Mouse (Mus musculus): Measurements from ENCODE around the gene Actr1b.
A peak's percentile ranks its signal among the peaks of the same experiment; 100 is the strongest.

Actr1b gene

DNA sequence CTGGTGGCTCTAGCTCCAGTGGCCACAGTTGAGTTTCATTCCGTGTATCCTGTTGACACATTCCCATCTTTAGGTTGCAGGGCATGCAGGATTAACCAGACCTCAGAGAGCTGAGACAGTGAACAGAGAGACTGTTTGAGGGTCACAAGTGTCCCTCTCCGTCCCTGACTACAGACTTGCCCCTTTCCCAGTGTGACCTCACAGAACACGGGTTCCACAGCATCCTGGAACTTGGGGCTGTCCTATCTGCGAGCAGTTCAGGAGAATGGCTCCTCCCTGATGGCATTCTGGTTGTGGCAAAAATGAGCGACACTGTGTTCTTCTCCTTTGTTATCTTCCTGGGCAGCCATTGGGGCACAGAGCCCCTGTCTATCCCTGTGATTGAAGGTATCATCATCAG lies at the start of gene Actr1b:
TSS of gene Actr1b (minus strand) at position 112 of the 400 bp plus-strand sequence.
- DNase-seq (ENCODE audit: low spot score) = no peak

DNA sequence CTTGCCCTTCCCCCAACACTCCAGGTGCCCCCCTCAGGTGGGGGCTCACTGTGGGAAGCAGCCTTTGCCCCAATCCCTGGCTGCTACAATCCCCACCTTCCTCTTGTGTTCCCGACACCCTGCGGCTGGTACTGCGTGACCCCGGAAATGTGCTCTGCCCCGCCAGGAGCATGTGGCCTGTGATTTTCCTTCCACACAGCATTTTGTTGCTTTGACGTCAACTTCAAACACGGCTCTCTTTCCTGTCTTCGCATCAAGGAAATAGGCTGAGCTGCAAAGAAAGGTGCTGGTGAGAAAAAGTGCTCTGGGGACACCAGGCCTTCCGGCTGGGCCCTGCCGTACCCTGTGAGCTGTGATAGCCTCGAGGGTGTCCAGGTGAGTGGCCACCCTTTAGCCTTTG lies 47.3 kb upstream of the Actr1b start, which contains the start of gene Zap70:
TSS of gene Zap70 (plus strand) at position 231 of the 400 bp plus-strand sequence.
- DNase-seq (ENCODE audit: low spot score) = no peak

DNA sequence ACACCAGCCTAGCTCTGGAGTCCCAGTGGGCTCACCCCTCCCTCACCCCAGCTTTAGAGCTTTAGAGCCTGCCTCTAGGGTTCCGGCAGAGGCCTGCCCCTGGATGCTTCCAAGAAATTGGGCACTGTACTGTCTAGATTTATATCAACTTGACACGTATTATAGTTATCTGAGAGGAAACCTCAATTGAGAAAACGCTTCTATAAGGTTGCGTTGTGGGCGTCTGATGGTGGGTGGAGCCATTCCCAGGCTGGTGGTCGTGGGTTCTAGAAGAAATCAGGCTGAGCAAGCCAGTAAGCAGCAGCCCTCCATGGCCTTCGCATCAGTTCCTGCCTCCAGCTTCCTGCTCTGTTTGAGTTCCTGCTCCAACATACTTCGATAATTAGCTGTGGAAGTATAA lies 46.8 kb upstream of the Actr1b start:
- no peak for DNase-seq (ENCODE audit: low spot score)

DNA sequence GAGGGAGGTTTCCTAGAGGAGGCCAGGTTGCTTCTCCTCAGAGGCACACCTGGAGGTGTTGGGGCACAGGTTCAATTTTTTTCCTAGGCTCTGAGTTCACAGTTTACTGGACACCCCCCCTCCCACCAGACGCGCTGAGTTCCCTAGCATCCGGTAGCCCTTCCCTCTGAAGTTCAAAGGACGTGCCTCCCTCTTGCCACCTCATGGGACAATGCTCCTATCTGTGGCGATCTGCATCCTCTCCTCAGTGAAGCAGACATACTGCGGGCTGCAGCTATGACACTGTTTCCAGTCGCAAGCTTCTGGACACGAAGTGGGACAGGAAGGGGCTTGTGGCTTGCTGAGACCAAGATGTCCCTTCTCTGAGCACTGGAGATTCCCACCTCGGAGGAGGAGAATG lies 46.2 kb upstream of the Actr1b start:
- no peak for DNase-seq (ENCODE audit: low spot score)

DNA sequence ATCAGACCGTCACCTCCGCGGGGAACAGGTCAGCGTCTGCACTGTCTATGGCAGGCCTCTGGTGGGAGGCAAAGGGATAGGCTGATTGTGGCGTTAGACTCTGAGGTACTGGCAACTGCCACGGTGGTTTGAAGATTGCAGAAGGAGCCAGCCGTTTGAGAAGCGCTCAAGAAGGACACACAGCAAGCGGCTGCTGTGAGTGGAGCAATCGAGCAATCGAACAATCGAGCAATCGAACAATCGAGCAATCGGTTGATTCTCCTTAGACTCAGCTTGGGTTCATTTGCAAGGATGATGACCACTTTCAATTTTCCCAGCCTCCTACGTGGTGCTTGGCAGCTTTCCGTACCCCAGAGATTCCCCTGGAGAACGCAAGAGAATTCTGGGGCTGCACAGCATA lies 44.9 kb upstream of the Actr1b start:
- no peak for DNase-seq (ENCODE audit: low spot score)

DNA sequence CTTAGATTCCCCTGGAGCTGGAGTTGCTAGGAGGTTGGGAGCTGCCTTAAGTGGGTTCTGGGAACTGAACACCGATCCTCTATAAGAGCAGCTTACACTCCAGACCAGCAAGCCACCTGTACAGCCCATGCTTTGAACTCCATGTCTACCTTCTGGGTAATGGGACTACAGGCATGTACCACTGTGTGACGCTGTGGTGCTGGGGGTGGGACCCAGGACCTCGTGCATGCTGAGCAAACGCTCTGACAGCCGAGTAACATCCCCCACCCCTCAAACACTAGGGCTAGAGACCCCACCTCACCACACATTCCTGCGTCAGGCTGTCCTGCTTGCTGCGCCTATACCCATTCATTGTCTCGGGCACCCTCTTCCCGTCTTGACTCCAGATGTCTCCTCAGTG lies 44.3 kb upstream of the Actr1b start:
- no peak for DNase-seq (ENCODE audit: low spot score)

DNA sequence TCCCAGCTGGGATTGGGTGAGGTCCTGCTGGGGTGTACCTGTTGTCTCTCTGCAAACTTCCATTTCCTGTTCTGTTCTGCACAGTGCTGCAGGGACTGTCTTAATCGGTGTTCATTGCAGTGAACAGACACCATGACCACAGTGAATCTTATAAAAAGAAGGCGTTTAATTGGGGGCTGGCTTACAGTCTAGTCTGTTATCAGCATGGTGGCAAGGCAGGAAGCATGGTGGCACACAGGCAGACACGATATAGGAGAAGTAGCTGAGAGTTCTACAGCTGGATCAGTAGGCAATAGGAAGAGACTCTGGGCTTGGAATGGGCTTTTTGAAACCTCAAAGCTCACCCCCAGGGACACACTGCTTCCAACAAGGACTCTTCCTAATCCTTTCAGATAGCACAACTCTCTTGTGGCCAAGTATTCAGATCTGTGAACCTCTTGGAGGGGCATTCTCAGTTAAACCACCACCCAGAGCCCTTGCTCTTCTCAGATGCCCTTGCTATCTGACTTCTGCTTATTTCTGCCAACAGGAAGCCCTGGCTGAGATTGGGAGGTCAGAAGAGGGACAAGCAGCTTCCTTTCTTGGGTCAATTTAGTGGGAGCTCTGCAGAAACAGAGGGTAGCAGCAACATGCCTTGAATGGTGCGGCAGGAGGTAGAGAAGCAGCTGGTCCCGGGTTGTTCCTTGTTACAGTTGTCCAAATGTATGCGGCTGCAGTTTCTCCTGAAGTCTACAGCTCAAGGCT lies 39.9 kb upstream of the Actr1b start:
- no peak for DNase-seq (ENCODE audit: low spot score)

DNA sequence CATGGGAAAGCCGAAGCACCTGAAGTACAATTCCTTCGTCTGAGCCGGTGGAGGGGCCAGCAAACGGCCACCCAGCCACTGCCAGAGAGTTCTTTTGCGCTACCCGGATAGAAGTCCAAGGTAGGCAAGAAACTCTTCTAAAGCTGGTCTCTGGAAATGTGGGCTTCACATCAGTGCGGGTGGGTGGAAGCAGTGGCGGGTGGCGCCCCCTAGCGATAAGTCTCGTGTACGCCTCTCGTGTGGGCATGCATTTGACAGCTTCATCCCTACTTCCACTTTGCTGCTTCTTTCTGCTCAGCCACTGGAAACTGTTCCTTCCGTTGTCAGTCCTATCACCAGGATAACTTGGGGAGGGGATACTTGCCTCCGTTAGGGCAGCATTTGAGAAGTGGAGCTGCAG lies 32.2 kb upstream of the Actr1b start:
- no peak for DNase-seq (ENCODE audit: low spot score)

DNA sequence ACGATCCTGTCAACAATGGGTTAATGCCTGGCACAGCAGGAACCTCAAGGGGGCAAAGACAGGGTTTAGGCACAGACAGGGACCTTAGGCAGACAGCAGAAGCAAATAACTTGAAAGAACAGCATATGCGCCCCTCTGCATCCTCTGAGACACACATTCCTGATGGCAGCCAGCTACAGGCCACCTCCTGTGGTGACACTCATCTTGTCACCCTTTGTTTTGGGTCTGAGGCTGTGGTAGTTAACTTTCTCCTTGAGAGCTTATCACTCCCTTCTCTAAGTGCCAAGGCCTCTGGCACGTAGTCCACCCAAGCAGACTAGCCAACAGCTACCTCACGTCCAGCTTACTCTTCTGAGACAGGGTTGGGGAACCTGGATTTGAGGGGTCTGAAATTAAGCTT lies 31.4 kb upstream of the Actr1b start:
- DNase-seq (ENCODE audit: low spot score) = no peak

DNA sequence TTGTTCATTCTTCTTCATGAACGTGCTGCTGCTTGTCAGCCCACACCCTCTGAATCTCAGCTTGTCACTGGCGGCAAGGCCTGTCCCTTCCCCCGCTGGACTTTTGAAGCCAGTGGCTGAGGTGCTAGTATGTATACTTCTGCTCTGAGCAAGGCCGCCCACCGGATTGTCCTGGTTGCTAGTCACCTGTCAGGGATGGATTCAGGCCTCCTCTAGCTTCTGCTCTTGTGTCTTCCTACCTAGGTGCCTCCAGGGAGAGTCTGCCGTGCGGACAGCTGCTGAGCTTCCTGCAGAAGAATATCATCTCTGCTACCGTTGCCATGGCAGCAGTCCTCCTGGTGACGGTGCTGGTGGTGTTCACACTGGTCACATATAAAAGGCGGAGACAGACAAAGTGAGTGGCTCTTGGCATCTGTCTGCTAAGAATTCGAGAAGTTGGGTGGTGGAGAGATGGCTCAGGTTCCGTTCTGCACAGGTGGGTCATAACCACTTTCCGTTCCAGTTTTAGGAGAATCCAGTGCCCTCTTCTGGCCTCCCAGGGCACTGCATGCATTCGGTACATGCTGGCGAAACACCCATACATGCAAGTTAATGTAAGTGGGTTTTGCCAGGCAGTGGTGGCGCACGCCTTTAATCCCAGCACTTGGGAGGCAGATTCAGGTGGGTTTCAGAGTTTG lies 30.2 kb upstream of the Actr1b start:
- DNase-seq (ENCODE audit: low spot score) = peak; percentile 35

DNA sequence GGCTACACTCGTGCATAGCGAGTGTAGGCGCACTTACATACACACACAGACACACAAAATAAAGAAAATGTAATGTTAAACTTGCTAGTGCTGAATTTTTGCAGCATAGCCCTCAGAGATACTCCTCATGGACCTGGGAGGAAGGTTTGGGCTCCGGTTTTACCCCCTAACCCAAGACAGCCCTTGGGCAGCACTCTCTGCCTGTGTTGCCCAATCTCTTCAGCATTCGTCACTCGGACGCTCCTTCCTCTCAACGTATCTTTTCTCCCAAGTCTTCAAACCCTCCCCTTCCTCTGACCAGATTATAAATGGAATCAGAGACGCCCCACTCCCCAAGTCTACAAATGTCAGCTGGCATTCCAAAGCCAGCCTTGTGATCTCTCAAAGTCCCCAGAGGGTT lies 28.8 kb upstream of the Actr1b start:
- no peak for DNase-seq (ENCODE audit: low spot score)

DNA sequence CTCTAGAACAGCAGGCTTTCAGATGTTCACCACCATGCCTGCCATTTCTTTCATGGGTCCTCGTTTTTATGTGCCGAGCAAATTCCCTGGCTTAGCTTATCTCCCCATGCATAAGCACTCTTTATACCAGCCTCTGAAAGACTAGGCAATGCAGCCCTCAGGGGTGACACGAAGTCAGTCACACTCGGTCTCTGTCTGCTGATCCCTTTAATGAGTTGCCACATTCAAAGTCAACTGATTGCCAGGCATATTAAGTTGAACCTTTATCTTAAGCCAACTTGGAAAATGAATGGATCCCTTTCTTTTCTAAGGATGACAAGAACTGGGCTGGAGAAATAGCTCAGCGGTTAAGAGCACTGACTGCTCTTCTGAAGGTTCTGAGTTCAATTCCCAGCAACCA lies 25.0 kb upstream of the Actr1b start:
- no peak for DNase-seq (ENCODE audit: low spot score)

DNA sequence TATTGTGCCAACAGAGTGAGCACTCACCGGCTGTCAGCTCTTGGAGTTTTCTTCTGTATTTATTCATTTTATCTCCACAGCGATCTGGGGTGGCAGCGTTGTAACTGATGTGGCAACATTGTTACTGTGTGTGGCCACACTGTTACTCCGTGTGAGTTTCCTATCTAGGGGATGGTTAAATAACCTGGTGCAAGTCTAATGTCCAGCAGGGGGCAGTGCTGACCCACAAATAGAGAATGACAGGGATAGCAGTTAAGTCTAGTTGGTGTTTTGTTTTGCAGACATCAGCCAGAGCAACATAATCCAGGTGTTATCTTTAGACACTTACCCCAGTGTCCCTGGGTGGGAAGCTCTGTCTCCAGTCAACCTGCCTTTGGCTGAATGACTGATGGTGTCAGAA lies 23.1 kb upstream of the Actr1b start:
- DNase-seq (ENCODE audit: low spot score) = peak; percentile 36

DNA sequence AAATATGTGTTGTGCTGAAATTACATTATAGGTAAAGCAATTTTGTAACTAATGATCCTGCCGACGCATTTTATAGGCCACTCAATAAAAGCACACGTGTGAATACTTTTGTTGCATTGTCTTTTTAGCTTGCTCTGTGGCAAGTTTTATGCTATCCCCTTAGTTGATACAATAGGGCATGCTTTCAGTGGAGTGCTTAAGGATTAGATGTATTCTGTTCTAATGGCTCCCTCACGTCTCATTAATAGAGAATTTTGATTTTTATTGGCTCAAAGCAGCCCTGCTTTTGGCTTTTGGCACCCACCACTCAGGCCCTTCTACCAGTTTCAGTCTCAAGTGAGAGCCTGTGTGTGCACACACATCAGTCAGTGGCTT lies 9.8 kb upstream of the Actr1b start:
- no peak for DNase-seq (ENCODE audit: low spot score)

DNA sequence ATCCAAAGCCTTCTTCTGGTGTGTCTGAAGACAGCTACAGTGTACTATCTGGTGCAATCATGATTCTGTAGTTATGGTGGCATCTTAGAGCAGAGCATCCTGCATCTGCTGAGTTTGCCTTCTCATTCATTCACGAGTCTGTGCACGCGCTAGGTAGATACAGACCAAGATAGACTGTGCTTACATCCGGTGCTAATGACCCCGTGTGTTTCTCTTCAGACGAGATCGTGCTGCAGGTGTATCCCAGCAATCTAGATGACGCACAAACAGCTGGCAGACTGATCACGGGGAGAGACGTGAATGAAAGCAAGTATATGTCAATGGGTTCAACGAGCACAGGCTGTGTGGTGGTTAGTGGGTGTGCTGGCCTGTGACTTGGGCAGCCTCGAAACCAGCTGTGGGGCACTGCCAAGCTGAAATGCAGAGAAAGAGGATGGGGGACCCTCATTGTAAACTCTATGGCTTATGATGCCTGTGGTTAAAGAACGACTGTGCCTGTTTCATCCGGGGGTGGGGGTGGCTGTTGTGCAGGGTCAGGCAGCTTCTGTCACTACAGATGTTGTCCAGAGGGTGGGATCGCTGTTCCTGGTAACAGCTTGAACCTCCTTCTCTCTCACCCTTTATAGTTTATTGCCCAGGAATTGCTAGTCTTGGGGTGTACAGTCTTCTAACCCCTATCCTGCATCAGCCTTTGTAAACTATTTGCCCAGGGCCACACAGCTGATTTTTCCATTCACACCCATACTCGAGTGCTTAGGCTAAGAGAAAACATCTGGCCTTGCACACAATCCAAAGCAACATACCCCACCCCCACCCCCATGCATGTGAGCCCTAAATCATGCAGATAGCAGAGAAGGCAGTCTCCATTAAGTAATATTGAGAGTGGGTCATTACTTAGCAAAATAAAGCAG lies 9.2 kb upstream of the Actr1b start:
- DNase-seq (ENCODE audit: low spot score) = no peak

DNA sequence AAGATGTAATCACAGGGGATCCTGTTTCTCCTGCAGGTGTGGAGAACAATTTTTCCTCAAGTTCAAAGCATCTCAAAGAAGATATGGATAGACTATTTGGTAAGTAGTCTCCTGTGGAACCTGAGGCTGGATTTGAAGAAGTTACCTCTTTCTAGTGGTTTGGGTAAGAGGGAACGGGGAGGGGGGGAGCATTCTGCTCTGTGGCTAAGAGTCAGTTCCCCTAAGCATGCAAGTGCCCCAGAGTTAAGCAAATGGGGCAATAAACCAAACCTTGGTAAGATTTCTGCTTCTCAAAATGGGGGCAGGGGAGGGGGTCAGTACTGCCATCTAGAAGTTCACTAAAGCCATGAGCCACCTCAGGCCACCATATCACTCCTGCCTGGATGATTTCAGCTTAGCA lies 4.6 kb upstream of the Actr1b start:
- DNase-seq (ENCODE audit: low spot score) = no peak

DNA sequence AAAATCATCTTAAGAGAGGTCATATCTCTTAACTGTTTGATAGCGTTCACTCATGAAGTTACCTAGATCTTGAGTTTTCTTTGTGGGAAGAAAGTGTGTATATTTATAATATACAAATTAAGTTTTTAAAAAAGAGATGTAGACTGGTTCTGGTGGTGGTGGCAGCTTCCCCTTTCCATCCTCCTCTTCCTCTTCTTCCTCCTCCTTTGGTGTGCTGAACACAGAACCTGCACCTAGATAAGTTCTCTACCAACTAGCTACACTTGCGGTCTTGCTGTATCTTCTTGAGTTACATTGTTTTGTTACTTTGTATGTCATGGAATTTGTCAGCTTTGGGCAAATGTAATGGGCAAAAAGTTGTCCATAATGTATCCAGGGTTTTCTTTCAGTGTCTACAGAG lies 3.1 kb downstream of the Actr1b start:
- DNase-seq (ENCODE audit: low spot score) = no peak

DNA sequence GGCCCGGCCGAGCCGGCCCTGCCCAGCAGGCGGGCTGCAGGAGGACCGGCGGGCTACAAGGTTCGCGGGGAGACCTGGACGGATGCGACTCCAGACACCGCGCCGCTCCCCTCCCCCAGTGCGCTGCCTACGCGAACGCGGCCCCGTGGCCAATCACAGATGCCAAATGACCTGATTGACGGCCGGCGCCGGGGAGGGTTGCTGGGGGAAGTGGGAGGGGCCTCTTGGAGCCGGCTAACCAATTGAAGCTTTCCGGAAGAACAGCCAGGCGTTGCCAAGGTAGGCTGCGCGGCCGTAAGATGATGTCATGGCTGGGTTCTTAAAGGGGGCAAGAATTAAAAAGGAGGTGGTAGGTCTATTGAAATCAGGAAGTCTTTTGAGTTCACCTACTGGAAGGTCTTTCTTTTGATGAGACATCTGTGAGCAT lies 4.4 kb downstream of the Actr1b start, which contains the start of gene 4933424G06Rik:
TSS of gene 4933424G06Rik (plus strand) at position 296 of the 427 bp plus-strand sequence.
- peak; percentile 93 for DNase-seq (ENCODE audit: low spot score)

DNA sequence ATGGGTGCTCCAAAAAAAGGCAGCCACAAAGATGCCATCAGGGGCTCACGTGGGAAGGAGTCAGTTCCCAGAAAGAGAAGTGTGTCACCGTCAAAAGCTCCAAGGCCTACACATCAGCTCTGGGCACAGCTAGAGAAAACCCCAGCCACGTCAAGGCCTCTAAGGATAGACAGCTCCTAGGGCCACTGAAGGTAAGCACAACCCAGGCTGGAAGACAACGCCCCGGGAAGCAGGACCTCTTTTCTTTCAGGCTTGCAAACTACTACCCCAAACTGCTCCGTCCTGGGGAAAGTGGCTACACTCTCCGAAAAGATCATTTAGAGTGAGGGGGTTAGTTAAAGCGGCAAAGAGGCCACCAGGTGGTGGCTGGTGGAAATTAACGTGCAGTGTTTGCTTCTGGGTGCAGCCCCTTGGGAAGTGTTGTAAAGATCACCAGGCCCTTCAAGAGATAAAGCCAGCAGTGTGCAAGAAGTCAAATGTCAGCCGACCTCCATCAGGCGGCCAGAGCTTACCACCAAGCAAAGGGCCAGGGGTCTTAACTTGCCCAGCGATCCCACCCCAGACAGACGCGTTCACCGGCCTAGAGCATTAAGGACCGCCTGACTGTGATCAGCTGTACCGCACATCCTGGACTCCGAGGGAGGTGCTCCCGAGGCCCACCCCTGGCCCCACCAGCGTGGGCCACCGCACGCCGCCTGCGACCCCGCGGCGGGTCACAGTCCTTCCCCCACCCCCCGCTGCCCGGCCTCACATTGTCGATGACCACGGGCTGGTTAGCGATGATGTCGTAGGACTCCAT lies 5.0 kb downstream of the Actr1b start:
- no peak for DNase-seq (ENCODE audit: low spot score)

DNA sequence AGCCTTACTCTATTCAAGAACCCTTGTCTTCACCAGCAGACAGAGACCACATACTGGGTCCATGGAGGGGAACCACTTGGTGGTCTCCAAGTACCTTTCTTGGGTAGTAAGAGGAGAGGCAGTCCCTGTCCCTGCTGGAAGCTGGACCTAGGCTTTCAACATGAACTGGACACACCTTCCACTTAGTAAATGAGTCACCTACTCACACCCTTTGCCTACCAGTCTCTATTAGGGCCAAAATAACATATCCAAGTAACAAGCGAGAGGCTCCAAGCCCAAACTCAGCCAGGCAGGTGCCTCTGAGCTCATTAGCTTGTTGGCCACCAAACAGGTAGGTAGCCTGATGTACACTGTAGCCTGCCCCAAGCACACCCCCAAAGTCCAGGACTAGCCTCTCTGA lies 5.6 kb downstream of the Actr1b start:
- DNase-seq (ENCODE audit: low spot score) = no peak

DNA sequence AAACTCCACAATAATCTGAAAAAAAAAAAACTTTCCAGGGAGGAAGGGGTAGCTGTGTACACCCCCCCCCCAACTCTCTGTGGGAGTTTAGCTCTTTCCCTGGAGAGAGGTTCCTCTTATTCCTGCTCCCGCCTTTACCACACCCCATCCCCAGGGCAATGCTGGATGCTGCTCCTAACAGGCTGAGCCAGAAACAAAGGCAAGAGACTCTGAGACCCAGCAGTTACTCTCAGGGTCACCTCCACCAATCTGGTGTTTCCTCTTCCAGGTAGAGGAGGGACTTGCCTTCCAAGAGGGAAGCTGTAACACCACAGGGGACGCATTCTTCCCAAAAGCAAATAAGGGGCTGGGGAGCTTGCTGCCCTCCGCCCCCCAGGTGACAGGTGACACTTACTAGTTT lies 6.4 kb downstream of the Actr1b start:
- no peak for DNase-seq (ENCODE audit: low spot score)

DNA sequence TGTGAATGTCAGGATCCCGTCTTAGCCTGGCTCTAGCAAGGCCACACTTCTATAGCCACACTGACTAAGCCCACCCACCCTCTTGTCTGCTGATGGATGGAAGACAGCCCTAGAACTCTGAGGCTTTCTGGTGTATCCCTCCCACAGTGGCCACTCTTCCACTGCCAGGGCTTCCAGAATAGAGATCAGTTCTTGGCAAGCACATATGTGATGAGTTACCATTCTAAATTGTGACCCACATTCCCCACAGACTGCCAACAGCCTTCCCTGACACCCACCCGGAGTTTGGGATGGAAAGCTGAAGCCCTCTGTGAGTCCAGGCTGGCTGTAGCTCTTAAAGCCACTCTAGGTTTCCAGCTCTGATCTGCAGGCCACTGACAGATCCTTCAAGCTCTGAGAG lies 7.1 kb downstream of the Actr1b start:
- no peak for DNase-seq (ENCODE audit: low spot score)
